Mouse (Mus musculus): ENCODE measurements at regions not wholly inside any gene's neighbourhood (a gene's known extent, or its start where the extent isn't known, plus 50 kb on each side); places are given as distances from the start of the nearest gene placed in this dataset.
A peak's percentile ranks its signal among the peaks of the same experiment; 100 is the strongest.

- DNase-seq: no peak
These were observed 52.5 kb downstream of the Adm start for GRCm38 (mm10) chr7:110679916-110680315.

- no peak for DNase-seq
These were observed 55.5 kb downstream of the Adm start for GRCm38 (mm10) chr7:110682911-110683310.

- peak; percentile 75 for DNase-seq
These were observed 61.6 kb downstream of the Adm start for GRCm38 (mm10) chr7:110688884-110689681.

GRCm38 (mm10) chr7:110690241-110690640 lies 62.8 kb downstream of the Adm start:
- DNase-seq: no peak

GRCm38 (mm10) chr7:110690856-110691255 lies 63.4 kb downstream of the Adm start:
- DNase-seq: no peak

GRCm38 (mm10) chr7:110694262-110694661 lies 66.8 kb downstream of the Adm start:
- no peak for DNase-seq

GRCm38 (mm10) chr7:110695729-110696128 lies 68.3 kb downstream of the Adm start:
- no peak for DNase-seq

- DNase-seq: no peak
These were observed 69.5 kb upstream of the Ampd3 start for GRCm38 (mm10) chr7:110698211-110699153.

- no peak for DNase-seq
These were observed 68.4 kb upstream of the Ampd3 start for GRCm38 (mm10) chr7:110699596-110699995.

GRCm38 (mm10) chr7:110701681-110702413 lies 66.2 kb upstream of the Ampd3 start:
- DNase-seq: peak; percentile 64

GRCm38 (mm10) chr7:110702414-110702783 lies 65.6 kb upstream of the Ampd3 start:
- peak; percentile 58 for DNase-seq

GRCm38 (mm10) chr7:110705311-110706000 lies 62.5 kb upstream of the Ampd3 start:
- DNase-seq: no peak

GRCm38 (mm10) chr7:110706001-110706695 lies 61.9 kb upstream of the Ampd3 start:
- DNase-seq: no peak

GRCm38 (mm10) chr7:110706696-110707087 lies 61.3 kb upstream of the Ampd3 start:
- DNase-seq: peak; percentile 56

- DNase-seq: peak; percentile 47
These were observed 59.9 kb upstream of the Ampd3 start for GRCm38 (mm10) chr7:110708116-110708515.

GRCm38 (mm10) chr7:110708781-110709180 lies 59.2 kb upstream of the Ampd3 start:
- no peak for DNase-seq

GRCm38 (mm10) chr7:110709606-110710005 lies 58.4 kb upstream of the Ampd3 start:
- no peak for DNase-seq

GRCm38 (mm10) chr7:110710256-110710962 lies 57.6 kb upstream of the Ampd3 start:
- DNase-seq: no peak

GRCm38 (mm10) chr7:110713661-110714060 lies 54.3 kb upstream of the Ampd3 start:
- DNase-seq: no peak

GRCm38 (mm10) chr7:110715110-110715509 lies 52.9 kb upstream of the Ampd3 start:
- DNase-seq: no peak

GRCm38 (mm10) chr7:110715545-110715944 lies 52.5 kb upstream of the Ampd3 start:
- DNase-seq: no peak

Data from gastrocnemius, postnatal 10 days (tissue).